Mouse (Mus musculus): ENCODE measurements around the gene Fndc1. TPM values are rescaled to one million over a fixed set of nuclear protein-coding genes. Genes with fewer than 3 reads are reported as not detected.

Fndc1 gene
- polyA plus RNA-seq, 1 experiment from 2014 or later: 88.8 TPM

Small RNAs within 50 kb of the gene (microRNA-seq; reads per million reads assigned to microRNA genes)
- not detected for gene Gm25872

Other genes with a start within 250 kb of the Fndc1 start
- 0.55 and 0.56 TPM in 2 replicates for gene Tagap, start 98.7 kb upstream of the Fndc1 start, polyA plus RNA-seq (2015; fragmentation: Nextera tagmentation; extraction: Ambion mirVana)
- gene Rsph3a, start 118.3 kb upstream of the Fndc1 start, polyA plus RNA-seq (2015; fragmentation: Nextera tagmentation; extraction: Ambion mirVana): 47.0 and 48.5 TPM in 2 replicates

Data from limb, embryonic 15.5 days (tissue).